Mouse (Mus musculus) adrenal gland, postnatal 10 days (tissue): ENCODE results near the gene Cacna2d2. TPM values are rescaled to one million over a fixed set of nuclear protein-coding genes. Genes with fewer than 3 reads are reported as not detected.

Experiments
- DNase-seq: peaks from one replicate; pipeline ENCODE4 v3.0.0; 2021; ENCODE audit warnings: mixed read lengths
- total RNA-seq, 2 experiments: library from RNA; stranded (reverse); gene quantifications; 2 replicates each; pipeline ENCODE4 v1.2.3; 2021

The Cacna2d2 gene
- total RNA-seq, 2 experiments from 2014 or later, result 4.1 to 4.7 TPM

- no peak for DNase-seq
These were observed 3.7 kb downstream of the Cacna2d2 start for GRCm38 (mm10) chr9:107403116-107403515.

- no peak for DNase-seq
These were observed 10.0 kb downstream of the Cacna2d2 start for GRCm38 (mm10) chr9:107409449-107409848.

GRCm38 (mm10) chr9:107417106-107417505, 17.7 kb downstream of the Cacna2d2 start:
- DNase-seq, result peak; percentile 26

GRCm38 (mm10) chr9:107419491-107420244, 20.3 kb downstream of the Cacna2d2 start:
- DNase-seq, result no peak

- no peak for DNase-seq
These were observed 21.5 kb downstream of the Cacna2d2 start for GRCm38 (mm10) chr9:107420898-107421297.

GRCm38 (mm10) chr9:107422878-107423277, 23.5 kb downstream of the Cacna2d2 start:
- DNase-seq, result no peak

- DNase-seq, result no peak
These were observed 25.2 kb downstream of the Cacna2d2 start for GRCm38 (mm10) chr9:107424485-107425175.

- no peak for DNase-seq
These were observed 28.5 kb downstream of the Cacna2d2 start for GRCm38 (mm10) chr9:107427876-107428275.

GRCm38 (mm10) chr9:107428451-107429186, 29.2 kb downstream of the Cacna2d2 start:
- peak; percentile 47 for DNase-seq

- DNase-seq, result no peak
These were observed 31.0 kb downstream of the Cacna2d2 start for GRCm38 (mm10) chr9:107430445-107430844.

GRCm38 (mm10) chr9:107432546-107432945, 33.1 kb downstream of the Cacna2d2 start:
- DNase-seq, result no peak

GRCm38 (mm10) chr9:107434851-107435250, 35.4 kb downstream of the Cacna2d2 start:
- DNase-seq, result no peak

- DNase-seq, result no peak
These were observed 35.9 kb downstream of the Cacna2d2 start for GRCm38 (mm10) chr9:107435285-107435684.

- no peak for DNase-seq
These were observed 43.5 kb downstream of the Cacna2d2 start for GRCm38 (mm10) chr9:107442891-107443290.

GRCm38 (mm10) chr9:107443324-107443723, 43.9 kb downstream of the Cacna2d2 start:
- no peak for DNase-seq

- DNase-seq, result no peak
These were observed 45.6 kb downstream of the Cacna2d2 start for GRCm38 (mm10) chr9:107445011-107445471.

GRCm38 (mm10) chr9:107448805-107449517, 49.5 kb downstream of the Cacna2d2 start:
- no peak for DNase-seq

GRCm38 (mm10) chr9:107451400-107451799, 52.0 kb downstream of the Cacna2d2 start:
- DNase-seq, result no peak

- DNase-seq, result no peak
These were observed 52.6 kb downstream of the Cacna2d2 start for GRCm38 (mm10) chr9:107451891-107452521.

- DNase-seq, result peak; percentile 46
These were observed 53.1 kb downstream of the Cacna2d2 start for GRCm38 (mm10) chr9:107452552-107452951.

GRCm38 (mm10) chr9:107453151-107453550, 53.7 kb downstream of the Cacna2d2 start:
- no peak for DNase-seq

GRCm38 (mm10) chr9:107456667-107457066, 57.3 kb downstream of the Cacna2d2 start:
- peak; percentile 29 for DNase-seq
